Mouse (Mus musculus): ENCODE results near the gene Pde11a. TPM values are rescaled to one million over a fixed set of nuclear protein-coding genes. Genes with fewer than 3 reads are reported as not detected.

The Pde11a gene
- polyA plus RNA-seq, 1 experiment from 2014 or later: 0.28 TPM

GRCm38 (mm10) chr2:76239175-76239574 is 99.4 kb downstream of the Pde11a start:
- H3K4me3 ChIP-seq: no peak overlapping the region
- no peaks in the 10 kb centered on the region for H3K36me3 ChIP-seq
- H3K27me3 ChIP-seq: no peaks in the 10 kb centered on the region
- no peaks in the 10 kb centered on the region for H3K9me3 ChIP-seq
- ATAC-seq (ENCODE audit: insufficient number of reproducible peaks, insufficient read depth, low FRiP score, low TSS enrichment, low read depth): no peak
- no peak overlapping the region for H3K4me2 ChIP-seq
- WGBS: 87% methylated on average over 2 of the region's 2 CpGs
- H3K27ac ChIP-seq: no peak overlapping the region
- H3K4me1 ChIP-seq: no peaks in the 10 kb centered on the region
- H3K9ac ChIP-seq: no peak overlapping the region

GRCm38 (mm10) chr2:76238496-76238895 is 100.1 kb downstream of the Pde11a start:
- no peak for ATAC-seq (ENCODE audit: insufficient number of reproducible peaks, insufficient read depth, low FRiP score, low TSS enrichment, low read depth)
- no peak overlapping the region for H3K9ac ChIP-seq
- H3K36me3 ChIP-seq: no peaks in the 10 kb centered on the region
- no peak overlapping the region for H3K4me3 ChIP-seq
- no peak overlapping the region for H3K27ac ChIP-seq
- no peak overlapping the region for H3K4me2 ChIP-seq
- no peaks in the 10 kb centered on the region for H3K9me3 ChIP-seq
- H3K27me3 ChIP-seq: no peaks in the 10 kb centered on the region
- H3K4me1 ChIP-seq: no peaks in the 10 kb centered on the region
- WGBS: 89% methylated on average over 3 of the region's 3 CpGs

- 89% methylated on average over 10 of the region's 10 CpGs for WGBS
- ATAC-seq (ENCODE audit: insufficient number of reproducible peaks, insufficient read depth, low FRiP score, low TSS enrichment, low read depth): no peak
- Histone ChIP-seq H3K27ac (no peak overlapping the region), H3K4me1 (no peaks in the 10 kb centered on the region), H3K4me2 (no peak overlapping the region), H3K9ac (no peak overlapping the region), H3K27me3 (no peaks in the 10 kb centered on the region), H3K9me3 (no peaks in the 10 kb centered on the region), H3K4me3 (no peak overlapping the region), H3K36me3 (no peaks in the 10 kb centered on the region)
Observed at GRCm38 (mm10) chr2:76237638-76238420, 100.7 kb downstream of the Pde11a start.

- no peak for ATAC-seq (ENCODE audit: insufficient number of reproducible peaks, insufficient read depth, low FRiP score, low TSS enrichment, low read depth)
- H3K27ac ChIP-seq: no peak overlapping the region
- H3K4me3 ChIP-seq: no peak overlapping the region
- H3K9ac ChIP-seq: no peak overlapping the region
- no peaks in the 10 kb centered on the region for H3K4me1 ChIP-seq
- no peaks in the 10 kb centered on the region for H3K36me3 ChIP-seq
- 56% methylated on average over 6 of the region's 6 CpGs for WGBS
- H3K4me2 ChIP-seq: no peak overlapping the region
- H3K9me3 ChIP-seq: no peaks in the 10 kb centered on the region
- H3K27me3 ChIP-seq: no peaks in the 10 kb centered on the region
Observed at GRCm38 (mm10) chr2:76220364-76221108, 118.0 kb downstream of the Pde11a start.

- 85% methylated on average over 6 of the region's 6 CpGs for WGBS
- Histone ChIP-seq H3K27me3 (no peaks in the 10 kb centered on the region), H3K9me3 (no peaks in the 10 kb centered on the region), H3K36me3 (no peaks in the 10 kb centered on the region), H3K9ac (no peak overlapping the region), H3K4me2 (no peak overlapping the region), H3K27ac (no peak overlapping the region), H3K4me3 (no peak overlapping the region), H3K4me1 (no peaks in the 10 kb centered on the region)
- no peak for ATAC-seq (ENCODE audit: insufficient number of reproducible peaks, insufficient read depth, low FRiP score, low TSS enrichment, low read depth)
Observed at GRCm38 (mm10) chr2:76219540-76219939, 119.0 kb downstream of the Pde11a start.

GRCm38 (mm10) chr2:76216146-76216545 is 122.4 kb downstream of the Pde11a start:
- Histone ChIP-seq H3K4me1 (no peaks in the 10 kb centered on the region), H3K27ac (no peak overlapping the region), H3K27me3 (no peaks in the 10 kb centered on the region), H3K36me3 (no peaks in the 10 kb centered on the region), H3K9ac (no peak overlapping the region), H3K4me2 (no peak overlapping the region), H3K4me3 (no peak overlapping the region), H3K9me3 (no peaks in the 10 kb centered on the region)
- ATAC-seq (ENCODE audit: insufficient number of reproducible peaks, insufficient read depth, low FRiP score, low TSS enrichment, low read depth): no peak
- 65% methylated on average over 7 of the region's 7 CpGs for WGBS

GRCm38 (mm10) chr2:76215219-76215618 is 123.4 kb downstream of the Pde11a start:
- Histone ChIP-seq H3K4me2 (no peak overlapping the region), H3K36me3 (no peaks in the 10 kb centered on the region), H3K9me3 (no peaks in the 10 kb centered on the region), H3K4me1 (no peaks in the 10 kb centered on the region), H3K9ac (no peak overlapping the region), H3K27ac (no peak overlapping the region), H3K27me3 (no peaks in the 10 kb centered on the region), H3K4me3 (no peak overlapping the region)
- ATAC-seq (ENCODE audit: insufficient number of reproducible peaks, insufficient read depth, low FRiP score, low TSS enrichment, low read depth): no peak
- 69% methylated on average over 9 of the region's 9 CpGs for WGBS

- ATAC-seq (ENCODE audit: insufficient number of reproducible peaks, insufficient read depth, low FRiP score, low TSS enrichment, low read depth): no peak
- no peaks in the 10 kb centered on the region for H3K9me3 ChIP-seq
- H3K9ac ChIP-seq: no peak overlapping the region
- no peaks in the 10 kb centered on the region for H3K27me3 ChIP-seq
- H3K4me2 ChIP-seq: no peak overlapping the region
- WGBS: 19% methylated on average over 1 of the region's 1 CpGs
- H3K4me3 ChIP-seq: no peak overlapping the region
- H3K27ac ChIP-seq: no peak overlapping the region
- H3K4me1 ChIP-seq: no peaks in the 10 kb centered on the region
- no peaks in the 10 kb centered on the region for H3K36me3 ChIP-seq
Observed at GRCm38 (mm10) chr2:76185126-76185525, 153.4 kb downstream of the Pde11a start.

GRCm38 (mm10) chr2:76162822-76163221 is 175.8 kb downstream of the Pde11a start:
- Histone ChIP-seq H3K4me2 (no peak overlapping the region), H3K9me3 (no peaks in the 10 kb centered on the region), H3K27me3 (no peaks in the 10 kb centered on the region), H3K4me1 (no peaks in the 10 kb centered on the region), H3K4me3 (no peak overlapping the region), H3K9ac (no peak overlapping the region), H3K36me3 (no peaks in the 10 kb centered on the region), H3K27ac (no peak overlapping the region)
- WGBS: 80% methylated on average over 4 of the region's 4 CpGs
- no peak for ATAC-seq (ENCODE audit: insufficient number of reproducible peaks, insufficient read depth, low FRiP score, low TSS enrichment, low read depth)

- H3K36me3 ChIP-seq: no peaks in the 10 kb centered on the region
- no peak overlapping the region for H3K9ac ChIP-seq
- H3K9me3 ChIP-seq: no peaks in the 10 kb centered on the region
- no peaks in the 10 kb centered on the region for H3K4me1 ChIP-seq
- no peak overlapping the region for H3K27ac ChIP-seq
- no peak overlapping the region for H3K4me2 ChIP-seq
- ATAC-seq (ENCODE audit: insufficient number of reproducible peaks, insufficient read depth, low FRiP score, low TSS enrichment, low read depth): no peak
- no peak overlapping the region for H3K4me3 ChIP-seq
- 65% methylated on average over 2 of the region's 2 CpGs for WGBS
- no peaks in the 10 kb centered on the region for H3K27me3 ChIP-seq
Observed at GRCm38 (mm10) chr2:76158973-76159372, 179.6 kb downstream of the Pde11a start.

- Histone ChIP-seq H3K36me3 (no peaks in the 10 kb centered on the region), H3K9me3 (no peaks in the 10 kb centered on the region), H3K4me1 (no peaks in the 10 kb centered on the region), H3K4me3 (no peak overlapping the region), H3K4me2 (no peak overlapping the region), H3K9ac (no peak overlapping the region), H3K27me3 (no peaks in the 10 kb centered on the region), H3K27ac (no peak overlapping the region)
- no peak for ATAC-seq (ENCODE audit: insufficient number of reproducible peaks, insufficient read depth, low FRiP score, low TSS enrichment, low read depth)
- 74% methylated on average over 10 of the region's 10 CpGs for WGBS
Observed at GRCm38 (mm10) chr2:76141136-76141535, 197.4 kb downstream of the Pde11a start.

GRCm38 (mm10) chr2:76132983-76133382 is 205.6 kb downstream of the Pde11a start:
- no peak overlapping the region for H3K27ac ChIP-seq
- ATAC-seq (ENCODE audit: insufficient number of reproducible peaks, insufficient read depth, low FRiP score, low TSS enrichment, low read depth): no peak
- no peak overlapping the region for H3K4me2 ChIP-seq
- H3K27me3 ChIP-seq: no peaks in the 10 kb centered on the region
- no peak overlapping the region for H3K9ac ChIP-seq
- no peaks in the 10 kb centered on the region for H3K4me1 ChIP-seq
- WGBS: 54% methylated on average over 3 of the region's 3 CpGs
- no peak overlapping the region for H3K4me3 ChIP-seq
- no peaks in the 10 kb centered on the region for H3K36me3 ChIP-seq
- H3K9me3 ChIP-seq: no peaks in the 10 kb centered on the region
